In the genomic region with DNA sequence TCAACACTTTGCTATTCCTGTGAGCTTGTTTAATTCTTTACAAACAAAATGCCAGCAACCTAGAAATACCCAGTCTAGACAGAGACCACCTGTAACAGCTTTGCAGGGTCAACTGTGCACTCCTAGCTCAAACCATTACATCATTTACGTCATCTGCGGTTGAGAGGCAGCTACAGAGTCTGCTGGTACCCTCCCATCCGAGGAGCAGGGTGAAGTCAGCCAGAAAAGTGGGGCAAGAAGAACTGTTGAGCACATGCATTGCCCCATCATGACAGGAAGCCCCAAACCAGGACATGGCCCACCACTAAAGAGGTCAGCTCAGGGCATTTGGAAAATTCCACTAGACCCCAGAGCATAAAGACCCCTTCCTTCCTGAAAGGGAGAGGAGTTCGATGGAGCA, we compare ENCODE assay signal across 25 mouse cellular contexts.
DNase-seq lines count a peak whose midpoint lies in the region; ATAC-seq lines count a peak whose summit lies in the region.
"Had no signal": no experiment of that assay in that cellular context is flagged by ENCODE, and none has a peak within 500 bp of the region (broad histone marks: within the 10 kb centered on the region; RNA-seq: fewer than 3 reads in every experiment).

No protein-coding gene starts in this region.

- H3K27me3 ChIP-seq in kidney, embryonic 14.5 days (ENCODE audit: control insufficient read depth, insufficient read depth, low read length): no peaks in the 10 kb centered on the region
- H3K27me3 ChIP-seq: CH12.LX; embryonic facial prominence, embryonic 12.5 days had no signal

- no peak overlapping the region for H3K4me3 ChIP-seq in kidney, embryonic 14.5 days (ENCODE audit: low read length)
- H3K4me3 ChIP-seq: embryonic facial prominence, embryonic 10.5 days; embryonic facial prominence, embryonic 12.5 days; forebrain, embryonic 13.5 days; forebrain, embryonic 15.5 days had no signal

- no peak overlapping the region for H3K4me2 ChIP-seq in kidney, embryonic 14.5 days (replicated peaks; ENCODE audit: low read depth, low read length)
- H3K4me2 ChIP-seq: embryonic facial prominence, embryonic 12.5 days; forebrain, embryonic 13.5 days; forebrain, embryonic 15.5 days had no signal

- no peak overlapping the region for H3K27ac ChIP-seq in kidney, embryonic 14.5 days (ENCODE audit: low read depth, low read length)
- H3K27ac ChIP-seq: embryonic facial prominence, embryonic 10.5 days; embryonic facial prominence, embryonic 12.5 days; forebrain, embryonic 13.5 days; forebrain, embryonic 15.5 days had no signal

- ATAC-seq in kidney, embryonic 14.5 days (ENCODE audit: low FRiP score, low TSS enrichment): peak; percentile 28; the same call in 1 of the 2 replicates
- peak; percentile 45 for ATAC-seq in common myeloid progenitor, adult 5-6 weeks (replicated peaks; ENCODE audit: low read depth, poor library complexity, severe bottlenecking)
- peak; percentile 85 for ATAC-seq in granulocyte monocyte progenitor cell, adult 5-6 weeks (replicated peaks; ENCODE audit: poor library complexity, severe bottlenecking)
- ATAC-seq in megakaryocyte progenitor cell, adult 5-6 weeks (replicated peaks; ENCODE audit: poor library complexity): peak; percentile 86
- ATAC-seq: activated CD4-positive, CD25-positive, alpha-beta regulatory T cell, adult 4 months; CD4-positive, CD25-positive, alpha-beta regulatory T cell, adult 4 months; forebrain, embryonic 13.5 days; forebrain, embryonic 15.5 days; forebrain, postnatal 0 days; Patski had no signal

- no peaks in the 10 kb centered on the region for H3K36me3 ChIP-seq in kidney, embryonic 14.5 days (ENCODE audit: control insufficient read depth, insufficient read depth, low read length)
- H3K36me3 ChIP-seq: embryonic facial prominence, embryonic 10.5 days; embryonic facial prominence, embryonic 12.5 days; forebrain, embryonic 15.5 days; G1E had no signal

- no peaks in the 10 kb centered on the region for H3K4me1 ChIP-seq in kidney, embryonic 14.5 days (ENCODE audit: control insufficient read depth, insufficient read depth, low read length)
- H3K4me1 ChIP-seq: embryonic facial prominence, embryonic 10.5 days; embryonic facial prominence, embryonic 12.5 days had no signal

- no peak for DNase-seq in kidney, adult 8-10 months
- DNase-seq in B cell, adult 2 months: no peak
- DNase-seq in yolk sac, embryonic 10.5 days (ENCODE audit: low spot score): no peak
- DNase-seq: adrenal gland, adult 8-10 months; adrenal gland, postnatal 14 days; adrenal gland, postnatal 36 days; cerebellum, adult 11-12 months; cerebellum, adult 2 months; cerebellum, adult 9-10 months; cerebellum, postnatal 10 days; cerebellum, postnatal 25 days; forebrain, postnatal 0 days had no signal

- no peak overlapping the region for H3K9ac ChIP-seq in kidney, embryonic 14.5 days (ENCODE audit: low read depth, low read length)
- H3K9ac ChIP-seq: embryonic facial prominence, embryonic 12.5 days; forebrain, embryonic 13.5 days; forebrain, embryonic 15.5 days; forebrain, postnatal 0 days had no signal

- no peaks in the 10 kb centered on the region for H3K9me3 ChIP-seq in kidney, embryonic 14.5 days (ENCODE audit: control insufficient read depth, low read length)
- H3K9me3 ChIP-seq: embryonic facial prominence, embryonic 10.5 days; embryonic facial prominence, embryonic 12.5 days; forebrain, embryonic 13.5 days; forebrain, embryonic 15.5 days had no signal

- WGBS in kidney, embryonic 14.5 days: 70% methylated on average over 4 of the region's 4 CpGs

Comparison
In these comparisons a context has a peak if more than half of its experiments do, and no peak if none do; other contexts are left out.
1. ATAC-seq: peak in every context shown above with its lines; median percentile 86 in megakaryocyte progenitor cell, adult 5-6 weeks; 85 in granulocyte monocyte progenitor cell, adult 5-6 weeks; 45 in common myeloid progenitor, adult 5-6 weeks; 28 in kidney, embryonic 14.5 days.